Mouse (Mus musculus) heart, embryonic 16.5 days (tissue): Measurements from ENCODE around the gene Cldn4. TPM values are rescaled to one million over a fixed set of nuclear protein-coding genes. Genes with fewer than 3 reads are reported as not detected.

Experiments used
- ATAC-seq: fragments of 200-750 bp; cut with Nextera tagmentation; replicated peaks from 2 replicates; pipeline ENCODE4 v1.8.0; 2017; ENCODE audit warnings: moderate number of reproducible peaks; ENCODE audit not compliant: insufficient read depth, low FRiP score; ENCODE audit errors: extremely low read depth
- H3K27ac ChIP-seq: fragments of 300-500 bp; sonication (generic); 2 replicates; pipeline ENCODE4 v1.5.1; 2014; ENCODE audit warnings: mild to moderate bottlenecking, low read length, control low read depth, moderate library complexity
- H3K27me3 ChIP-seq: fragments of 300-500 bp; sonication (generic); 2 replicates; pipeline ENCODE4 v1.6.1; 2014; ENCODE audit warnings: low read length, mixed read lengths; ENCODE audit not compliant: control insufficient read depth, insufficient read depth
- H3K36me3 ChIP-seq: fragments of 300-500 bp; sonication (generic); 2 replicates; pipeline ENCODE4 v1.6.1; 2014; ENCODE audit not compliant: control insufficient read depth, insufficient read depth
- H3K4me1 ChIP-seq: fragments of 300-500 bp; sonication (generic); 2 replicates; pipeline ENCODE4 v1.6.1; 2014; ENCODE audit warnings: low read length, mixed read lengths; ENCODE audit not compliant: control insufficient read depth, insufficient read depth
- H3K4me2 ChIP-seq: fragments of 300-500 bp; sonication (generic); 2 replicates; pipeline ENCODE4 v1.6.1; 2014; ENCODE audit warnings: low read depth, mild to moderate bottlenecking, control low read depth, low read length
- H3K4me3 ChIP-seq: fragments of 300-500 bp; sonication (generic); 2 replicates; pipeline ENCODE4 v1.5.1; 2014; ENCODE audit warnings: mild to moderate bottlenecking, control low read depth, low read length
- H3K9ac ChIP-seq: fragments of 300-500 bp; sonication (generic); 2 replicates; pipeline ENCODE4 v1.6.1; 2014; ENCODE audit warnings: low read length, control low read depth
- H3K9me3 ChIP-seq: fragments of 300-500 bp; sonication (generic); replicated peaks from 2 replicates; pipeline ENCODE4 v1.6.1; 2016; ENCODE audit warnings: low read length; ENCODE audit not compliant: control insufficient read depth
- WGBS: fragments of 180-500 bp; shearing (Covaris S2); extraction: QIAGEN DNeasy Blood & Tissue Kit; methylation state at CpG from one replicate; pipeline ENCODE4 v1.1.7; 2014; 5-methylcytosine and 5-hydroxymethylcytosine counted together
- polyA plus RNA-seq: library from polyadenylated mRNA; unstranded; fragments of >200 nt; fragmentation: Nextera tagmentation; extraction: Ambion mirVana; gene quantifications from 2 replicates; pipeline ENCODE4 v1.2.1, GENCODE M21; 2015

Gene Cldn4
- polyA plus RNA-seq, 1 experiment from 2014 or later, result 3.1 TPM

GRCm38 (mm10) chr5:134951053-134951884 is 4.5 kb upstream of the Cldn4 start:
- Histone ChIP-seq H3K4me2 (peak overlapping the region; percentile 61), H3K9me3 (no peaks in the 10 kb centered on the region), H3K4me3 (peak overlapping the region; percentile 22; the same call in 1 of the 2 replicates), H3K36me3 (no peaks in the 10 kb centered on the region), H3K27me3 (peaks cover 5% of the 10 kb centered on the region), H3K4me1 (peaks cover 27% of the 10 kb centered on the region), H3K9ac (peak overlapping the region; percentile 50; the same call in 1 of the 2 replicates), H3K27ac (peak overlapping the region; percentile 69)
- peak; percentile 43; the same call in 1 of the 2 replicates for ATAC-seq
- WGBS, result 12% methylated on average over 19 of the region's 19 CpGs

DNA sequence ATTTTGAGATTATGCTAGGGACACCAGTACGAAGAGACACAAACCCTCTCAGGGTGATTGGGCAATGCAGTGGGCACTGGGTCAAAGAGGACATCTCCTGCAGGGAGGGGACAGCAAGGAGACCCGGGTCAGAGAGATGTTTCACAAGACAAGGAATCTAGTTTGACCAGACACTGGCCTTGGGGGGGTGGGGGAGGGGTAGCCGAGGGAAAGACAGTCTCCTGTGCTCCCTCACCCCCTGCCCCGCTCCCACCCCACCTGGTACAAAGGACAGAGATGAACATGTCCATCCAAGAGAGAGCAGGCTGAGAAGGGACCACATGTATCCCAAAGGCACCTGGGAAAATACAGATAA is 1.3 kb upstream of the Cldn4 start:
- Histone ChIP-seq H3K9me3 (no peaks in the 10 kb centered on the region), H3K9ac (no peak overlapping the region), H3K4me2 (no peak overlapping the region), H3K4me1 (peaks cover 27% of the 10 kb centered on the region), H3K36me3 (no peaks in the 10 kb centered on the region), H3K27me3 (peaks cover 11% of the 10 kb centered on the region), H3K4me3 (no peak overlapping the region), H3K27ac (0 out of 2 replicates have a peak overlapping the region, but pooled peaks have one; percentile 28)
- 47% methylated on average over 4 of the region's 4 CpGs for WGBS
- no peak for ATAC-seq

GRCm38 (mm10) chr5:134947420-134948084 is 818 bp upstream of the Cldn4 start:
- Histone ChIP-seq H3K9me3 (no peaks in the 10 kb centered on the region), H3K36me3 (no peaks in the 10 kb centered on the region), H3K4me1 (peaks cover 31% of the 10 kb centered on the region), H3K27me3 (peaks cover 11% of the 10 kb centered on the region), H3K4me3 (no peak overlapping the region), H3K27ac (0 out of 2 replicates have a peak overlapping the region, but pooled peaks have one; percentile 28), H3K9ac (no peak overlapping the region), H3K4me2 (no peak overlapping the region)
- WGBS, result 54% methylated on average over 5 of the region's 5 CpGs
- ATAC-seq, result no peak

DNA sequence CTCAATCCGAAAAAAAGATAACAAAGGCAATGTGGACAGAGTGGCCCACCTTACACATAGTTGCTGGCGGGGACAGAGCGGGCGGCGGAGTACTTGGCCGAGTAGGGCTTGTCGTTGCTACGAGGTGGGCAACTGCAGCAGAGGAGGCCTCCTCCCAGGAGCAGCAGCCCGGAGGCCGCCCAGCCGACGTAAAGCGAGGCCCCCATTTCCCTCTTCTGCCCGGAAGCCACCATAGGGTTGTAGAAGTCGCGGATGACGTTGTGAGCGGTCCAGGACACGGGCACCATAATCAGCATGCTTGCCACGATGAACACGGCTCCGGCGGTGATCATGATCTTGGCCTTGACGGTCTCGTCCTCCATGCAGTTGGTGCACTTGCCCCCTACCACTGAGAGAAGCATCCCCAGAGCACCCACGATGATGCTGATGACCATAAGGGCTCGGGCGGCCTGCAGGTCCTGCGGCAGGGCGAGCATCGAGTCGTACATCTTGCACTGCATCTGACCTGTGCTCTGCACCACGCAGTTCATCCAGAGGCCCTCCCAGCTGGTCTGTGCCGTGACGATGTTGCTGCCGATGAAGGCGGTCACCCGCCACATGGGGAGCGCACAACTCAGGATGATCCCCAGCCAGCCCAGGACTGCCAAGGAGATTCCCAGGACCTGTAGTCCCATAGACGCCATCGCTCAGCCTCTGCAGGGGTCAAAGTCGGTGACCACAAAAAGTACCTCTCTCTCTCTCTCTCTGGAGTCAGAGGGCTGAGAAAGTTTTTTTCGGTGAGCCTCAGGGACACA is 474 bp downstream of the Cldn4 start:
- H3K4me2 ChIP-seq, result peak overlapping the region; percentile 45
- H3K4me1 ChIP-seq, result peaks cover 24% of the 10 kb centered on the region
- peaks cover 11% of the 10 kb centered on the region for H3K27me3 ChIP-seq
- peak overlapping the region; percentile 38 for H3K4me3 ChIP-seq
- WGBS, result 32% methylated on average over 43 of the region's 43 CpGs
- H3K9ac ChIP-seq, result 0 out of 2 replicates have a peak overlapping the region, but pooled peaks have one; percentile 33
- ATAC-seq, result no peak
- H3K36me3 ChIP-seq, result no peaks in the 10 kb centered on the region
- no peaks in the 10 kb centered on the region for H3K9me3 ChIP-seq
- H3K27ac ChIP-seq, result no peak overlapping the region

- Histone ChIP-seq H3K9me3 (no peaks in the 10 kb centered on the region), H3K9ac (peak overlapping the region; percentile 7; the same call in 1 of the 2 replicates), H3K4me3 (peak overlapping the region; percentile 38), H3K4me2 (peak overlapping the region; percentile 45), H3K36me3 (no peaks in the 10 kb centered on the region), H3K4me1 (peaks cover 17% of the 10 kb centered on the region), H3K27me3 (peaks cover 11% of the 10 kb centered on the region), H3K27ac (no peak overlapping the region)
- WGBS, result 57% methylated on average over 18 of the region's 19 CpGs
- no peak for ATAC-seq
Observed at GRCm38 (mm10) chr5:134945266-134945959, 1.3 kb downstream of the Cldn4 start.

DNA sequence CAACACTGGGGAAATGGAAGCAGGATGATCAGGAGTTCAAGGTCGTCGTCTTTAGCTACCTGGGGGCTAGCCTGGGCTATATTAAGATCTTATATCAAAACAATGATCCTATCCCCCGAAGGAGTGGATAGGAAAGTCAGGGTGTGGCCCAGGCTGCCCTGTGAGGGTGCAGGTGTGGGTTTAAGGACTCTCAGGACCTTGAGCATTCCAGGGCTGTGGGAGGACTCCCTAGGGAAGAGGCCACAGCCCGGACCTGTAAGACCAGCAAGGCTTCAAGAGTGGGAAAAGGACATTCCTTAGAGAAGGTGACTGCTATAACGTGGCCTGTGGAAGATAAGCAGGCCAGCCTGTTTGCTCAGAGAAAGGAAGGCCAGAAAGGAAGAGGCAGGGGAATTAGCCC is 2.6 kb downstream of the Cldn4 start:
- no peaks in the 10 kb centered on the region for H3K9me3 ChIP-seq
- H3K4me3 ChIP-seq, result no peak overlapping the region
- H3K4me2 ChIP-seq, result no peak overlapping the region
- 58% methylated on average over 5 of the region's 5 CpGs for WGBS
- H3K27me3 ChIP-seq, result peaks cover 11% of the 10 kb centered on the region
- no peak for ATAC-seq
- H3K36me3 ChIP-seq, result no peaks in the 10 kb centered on the region
- H3K4me1 ChIP-seq, result peaks cover 17% of the 10 kb centered on the region
- no peak overlapping the region for H3K27ac ChIP-seq
- H3K9ac ChIP-seq, result no peak overlapping the region

DNA sequence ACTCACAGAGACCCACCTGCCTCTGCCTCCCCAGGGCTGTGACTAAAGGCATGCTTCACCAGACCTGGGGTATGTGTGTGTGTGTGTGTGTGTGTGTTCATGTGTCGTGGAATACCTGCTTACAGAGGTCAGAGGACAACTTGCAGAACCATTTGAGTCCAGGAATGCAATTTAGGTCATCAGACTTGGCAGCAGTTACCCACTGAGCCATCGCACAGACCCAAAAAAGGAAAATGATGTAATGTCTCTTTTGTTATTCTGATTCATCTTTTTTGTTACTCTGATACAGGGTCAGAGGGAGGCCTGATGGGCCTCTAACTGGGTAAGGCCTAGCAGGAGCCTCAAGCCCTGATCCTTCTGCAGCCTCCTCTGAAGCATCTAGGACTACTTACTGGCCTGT is 4.0 kb downstream of the Cldn4 start:
- ATAC-seq, result no peak

GRCm38 (mm10) chr5:134941472-134942209 is 5.1 kb downstream of the Cldn4 start:
- Histone ChIP-seq H3K36me3 (no peaks in the 10 kb centered on the region), H3K4me1 (peaks cover 7% of the 10 kb centered on the region), H3K27me3 (peaks cover 9% of the 10 kb centered on the region), H3K4me2 (no peak overlapping the region), H3K27ac (peak overlapping the region; percentile 31; the same call in 1 of the 2 replicates), H3K9me3 (no peaks in the 10 kb centered on the region), H3K9ac (no peak overlapping the region), H3K4me3 (no peak overlapping the region)
- no peak for ATAC-seq
- WGBS, result 75% methylated on average over 14 of the region's 14 CpGs

More for the DNA sequence above, 4.0 kb downstream of the Cldn4 start:
- no peak overlapping the region for H3K4me2 ChIP-seq
- no peak overlapping the region for H3K27ac ChIP-seq
- H3K4me1 ChIP-seq, result peaks cover 17% of the 10 kb centered on the region
- H3K4me3 ChIP-seq, result no peak overlapping the region
- peaks cover 11% of the 10 kb centered on the region for H3K27me3 ChIP-seq
- no peaks in the 10 kb centered on the region for H3K9me3 ChIP-seq
- H3K36me3 ChIP-seq, result no peaks in the 10 kb centered on the region
- WGBS, result 45% methylated on average over 2 of the region's 2 CpGs
- H3K9ac ChIP-seq, result no peak overlapping the region
